Mouse (Mus musculus): ENCODE results near the gene Tex21.

Gene Tex21

GRCm38 (mm10) chr12:76246646-76247045 is at the start of gene Tex21:
Gene Tex21 (minus strand): TSS chr12:76246746.
- DNase-seq (ENCODE audit: low spot score in 2 of 2): no peak

- DNase-seq (ENCODE audit: low spot score in 2 of 2): peak in 1 of 2 experiments; percentile 73
Observed at GRCm38 (mm10) chr12:76293192-76293591, 46.6 kb upstream of the Tex21 start.

DNA sequence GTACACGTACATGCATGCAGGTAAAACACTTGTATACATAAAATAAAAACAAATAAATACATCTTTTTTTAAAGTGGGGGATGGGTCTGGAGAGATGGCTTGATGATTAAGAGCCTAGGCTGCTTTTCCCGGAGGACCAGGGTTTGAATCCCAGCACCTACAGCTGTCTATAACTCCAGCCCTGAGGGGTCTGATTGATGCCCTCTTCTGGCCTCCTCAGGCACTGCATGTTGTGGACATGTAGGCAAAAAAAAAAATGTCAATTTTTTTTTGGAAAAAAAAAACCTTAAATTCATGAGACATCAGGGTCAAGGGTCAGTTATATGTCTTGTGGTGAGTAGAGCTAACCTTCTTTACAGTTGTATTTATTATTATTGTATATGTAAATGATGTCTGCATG is 43.7 kb upstream of the Tex21 start:
- DNase-seq (ENCODE audit: low spot score in 2 of 2): no peak

DNA sequence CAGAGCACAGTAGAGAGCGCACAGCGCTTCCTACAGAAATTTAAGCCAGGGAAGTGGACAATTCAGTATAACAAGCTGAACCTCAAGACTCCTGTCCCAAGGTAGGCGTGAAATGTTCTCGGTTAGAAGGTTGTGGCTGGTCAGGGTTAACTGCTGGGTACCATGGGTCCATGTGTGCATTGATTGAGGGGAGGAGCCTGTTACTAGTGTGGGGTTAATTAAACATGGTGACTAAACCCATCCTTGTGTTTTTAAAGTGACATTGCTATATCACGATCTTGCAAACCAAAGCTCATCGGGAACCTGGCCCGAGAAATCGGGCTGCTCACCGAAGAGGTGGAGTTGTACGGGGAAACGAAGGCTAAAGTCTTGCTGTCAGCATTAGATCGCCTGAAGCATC is 42.9 kb upstream of the Tex21 start:
- no peak for DNase-seq (ENCODE audit: low spot score in 2 of 2)

DNA sequence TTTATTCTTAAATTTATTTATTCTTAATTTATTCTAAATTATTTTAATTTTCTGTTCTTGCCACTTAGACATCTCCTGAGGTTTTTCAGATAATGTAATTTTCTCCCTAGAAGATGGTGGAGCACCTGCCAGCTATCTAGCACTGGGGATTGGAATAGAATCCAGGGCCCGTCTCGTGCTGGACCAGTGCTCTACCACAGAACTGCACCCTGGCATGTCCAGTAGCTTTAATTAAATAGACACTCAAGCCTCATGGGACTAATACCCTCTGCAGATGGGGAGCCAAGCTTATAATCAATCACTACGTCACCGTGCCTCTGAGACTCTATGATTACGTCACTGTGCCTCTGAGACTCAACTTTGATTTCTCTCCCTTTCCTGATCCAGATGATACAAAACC is 41.9 kb upstream of the Tex21 start:
- no peak for DNase-seq (ENCODE audit: low spot score in 2 of 2)

DNA sequence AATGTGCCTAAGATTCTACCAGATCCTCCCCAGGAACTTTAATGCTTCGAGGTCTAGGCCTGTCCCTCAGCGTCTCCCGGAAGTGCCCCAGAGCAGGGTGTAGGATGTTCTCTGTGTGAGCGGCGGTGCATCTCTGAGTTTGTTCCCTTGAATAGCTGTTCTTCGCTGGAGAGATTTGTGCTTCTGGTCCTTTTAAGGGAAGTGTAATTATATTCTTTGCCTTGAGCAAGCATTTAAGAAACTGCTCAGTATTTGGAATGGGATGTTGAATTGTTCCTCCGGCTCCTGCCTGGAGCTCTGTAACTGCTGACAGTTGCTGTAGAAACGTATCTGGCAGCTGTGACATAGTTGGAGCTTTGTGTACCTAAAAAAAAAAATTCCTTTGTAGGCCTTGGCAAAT is 41.4 kb upstream of the Tex21 start:
- DNase-seq (ENCODE audit: low spot score in 2 of 2): no peak

DNA sequence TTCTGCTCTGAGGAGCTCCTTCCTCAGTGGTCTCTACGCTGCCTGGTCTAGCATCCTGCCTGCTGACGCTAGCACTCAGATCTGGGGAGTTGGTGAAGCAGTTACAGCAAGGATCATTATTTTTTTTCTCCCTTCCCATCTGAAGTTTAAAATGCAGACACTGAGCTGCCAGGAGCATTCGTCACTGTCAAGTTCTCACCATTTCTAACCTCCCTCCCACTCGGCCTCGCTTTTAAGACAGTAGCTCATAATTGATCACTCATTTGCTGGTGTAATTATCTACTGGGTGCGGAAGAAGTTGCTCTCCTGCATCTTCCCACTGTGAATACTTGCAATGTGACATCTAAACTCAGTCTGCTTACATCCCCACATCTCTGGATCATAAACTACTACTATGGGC is 38.9 kb upstream of the Tex21 start:
- DNase-seq (ENCODE audit: low spot score in 2 of 2): no peak

GRCm38 (mm10) chr12:76282532-76283173 is 36.1 kb upstream of the Tex21 start:
- DNase-seq (ENCODE audit: low spot score in 2 of 2): no peak

DNA sequence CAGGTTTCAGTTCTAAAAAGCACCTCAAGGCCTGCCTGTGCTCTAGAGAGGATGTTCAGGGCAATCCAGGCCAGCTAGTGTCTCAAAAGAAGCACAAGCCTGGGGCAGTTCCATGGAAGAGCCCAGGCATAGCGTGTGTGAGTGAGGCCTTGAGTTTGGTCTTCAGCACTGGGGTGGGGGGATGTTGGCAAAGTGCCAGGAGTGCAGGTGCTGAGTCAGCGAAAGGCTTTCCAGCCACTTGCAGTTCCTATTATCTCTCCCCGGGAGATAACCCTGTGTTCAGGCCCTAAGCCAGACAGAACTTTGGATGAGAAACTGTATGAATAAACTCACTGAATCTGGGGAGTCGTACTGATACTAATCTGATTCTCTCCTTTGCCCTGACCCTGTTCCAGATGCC is 35.6 kb upstream of the Tex21 start:
- DNase-seq (ENCODE audit: low spot score in 2 of 2): no peak

GRCm38 (mm10) chr12:76281111-76281660 is 34.6 kb upstream of the Tex21 start:
- DNase-seq (ENCODE audit: low spot score in 2 of 2): no peak

DNA sequence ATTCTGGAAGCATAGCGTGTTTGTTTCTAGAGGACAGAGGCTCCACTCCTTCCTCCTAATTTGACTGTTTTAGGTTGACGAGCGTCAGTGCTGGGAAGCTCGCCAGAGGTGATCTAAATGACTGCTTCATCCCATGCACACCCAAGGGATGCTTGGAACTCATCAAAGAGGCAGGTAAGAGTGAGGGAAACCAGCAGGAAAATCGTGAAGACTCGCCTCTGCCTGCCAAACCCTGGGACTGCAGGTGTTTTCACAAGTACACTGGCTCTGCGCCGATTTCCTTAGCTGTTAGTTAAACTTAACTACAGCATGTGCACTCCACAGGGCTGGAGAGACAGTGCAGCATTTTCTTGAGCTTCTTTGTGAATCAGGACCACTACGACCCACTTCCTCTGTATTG is 34.0 kb upstream of the Tex21 start:
- DNase-seq (ENCODE audit: low spot score in 2 of 2): no peak

DNA sequence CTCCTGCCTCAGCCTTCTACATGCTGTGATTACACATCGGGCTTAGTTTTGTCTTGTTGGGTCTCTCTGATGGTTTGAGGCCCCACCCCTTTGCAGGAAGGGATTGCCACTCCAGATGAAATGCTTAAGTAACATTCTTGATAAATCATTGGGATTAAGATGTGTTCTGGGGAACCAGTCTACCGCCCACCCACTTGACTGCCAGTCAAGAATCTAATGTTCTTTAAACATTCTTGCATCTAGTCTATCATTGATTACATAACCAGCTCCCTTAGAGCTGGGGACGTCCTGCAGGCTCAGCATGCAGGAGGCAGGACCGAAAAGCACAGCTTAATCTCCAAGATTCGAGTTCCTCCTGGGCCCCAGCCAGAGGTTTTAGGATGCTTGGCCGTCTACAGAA is 31.7 kb upstream of the Tex21 start:
- DNase-seq (ENCODE audit: low spot score in 2 of 2): no peak

DNA sequence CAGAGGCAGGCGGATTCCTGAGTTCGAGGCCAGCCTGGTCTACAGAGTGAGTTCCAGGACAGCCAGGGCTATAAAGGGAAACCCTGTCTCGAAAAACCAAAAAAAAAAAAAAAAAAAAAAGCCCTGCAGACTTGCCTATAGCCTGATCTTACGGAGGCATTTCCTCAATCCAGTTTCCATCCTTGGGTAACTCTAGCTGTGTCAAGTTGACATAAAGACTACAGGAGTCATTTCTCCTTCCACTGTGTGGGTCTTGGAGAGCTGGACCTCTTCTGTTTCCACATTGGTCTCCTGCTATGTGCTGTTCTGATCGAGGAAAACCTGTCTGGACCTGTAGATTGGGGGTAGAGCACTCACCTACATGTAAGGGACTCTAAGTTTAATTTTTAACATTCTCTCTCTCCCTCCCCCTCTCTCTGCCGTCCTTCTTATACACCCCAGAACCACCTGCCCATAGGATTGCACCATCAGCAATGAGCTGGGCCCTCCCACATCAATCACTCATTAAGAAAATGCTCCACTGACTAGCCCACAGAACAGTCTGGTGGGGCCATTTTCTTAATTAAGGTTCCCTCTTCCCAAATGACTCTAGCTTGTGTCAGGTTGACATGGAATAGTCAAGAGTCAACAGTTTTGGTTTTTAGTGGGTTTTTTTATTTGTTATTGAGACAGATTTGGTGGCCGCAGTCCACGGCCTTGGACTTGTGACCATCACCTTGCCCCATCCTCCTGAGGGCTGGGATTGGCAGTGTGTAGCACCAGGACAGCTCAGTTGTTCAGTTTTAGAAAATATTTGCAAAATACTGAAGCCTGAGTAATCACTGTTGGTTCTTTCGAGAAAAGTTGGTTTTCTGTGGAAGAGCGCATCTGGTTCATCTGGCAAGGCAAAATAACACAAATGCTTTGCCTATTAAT is 26.3 kb upstream of the Tex21 start:
- no peak for DNase-seq (ENCODE audit: low spot score in 2 of 2)

DNA sequence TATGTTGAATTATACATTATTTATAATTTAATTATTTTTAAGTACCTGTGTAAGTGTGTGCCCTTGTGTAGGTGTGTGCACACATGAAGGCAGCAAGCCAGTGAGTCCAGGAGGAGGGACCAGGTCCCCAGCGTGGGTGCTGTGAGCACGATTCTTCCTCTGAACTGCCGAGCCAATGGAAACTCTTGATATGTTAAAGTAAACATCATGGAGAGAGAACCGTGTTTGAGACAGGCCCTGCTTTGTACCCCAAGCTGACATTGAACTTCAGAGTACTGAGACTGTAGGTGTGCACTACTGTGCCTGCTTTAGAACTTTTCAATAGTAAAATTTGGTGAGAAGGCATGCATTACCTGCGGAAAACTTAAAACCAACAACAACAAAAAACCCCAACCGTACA is 25.0 kb upstream of the Tex21 start:
- no peak for DNase-seq (ENCODE audit: low spot score in 2 of 2)

DNA sequence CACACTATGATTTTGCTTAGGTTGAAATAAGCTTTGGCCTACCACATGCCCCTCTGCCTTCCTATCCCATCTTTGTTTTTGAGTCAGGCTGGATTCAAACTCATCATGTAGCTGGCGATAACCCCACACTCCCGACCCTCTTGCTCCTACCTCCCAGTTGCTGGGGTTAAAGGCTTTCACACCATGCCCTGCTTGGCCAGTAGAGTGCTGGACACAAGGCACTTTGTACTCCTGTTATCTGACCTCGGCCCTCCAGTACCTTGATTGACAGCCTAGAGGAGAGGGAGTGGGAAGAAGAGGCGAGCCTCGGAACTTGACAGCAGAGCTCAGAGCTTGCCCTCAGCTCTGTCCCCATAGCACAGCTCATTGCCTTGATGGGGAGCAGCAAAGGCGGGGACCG is 22.6 kb upstream of the Tex21 start:
- no peak for DNase-seq (ENCODE audit: low spot score in 2 of 2)

- no peak for DNase-seq (ENCODE audit: low spot score in 2 of 2)
Observed at GRCm38 (mm10) chr12:76268686-76269085, 22.1 kb upstream of the Tex21 start.

DNA sequence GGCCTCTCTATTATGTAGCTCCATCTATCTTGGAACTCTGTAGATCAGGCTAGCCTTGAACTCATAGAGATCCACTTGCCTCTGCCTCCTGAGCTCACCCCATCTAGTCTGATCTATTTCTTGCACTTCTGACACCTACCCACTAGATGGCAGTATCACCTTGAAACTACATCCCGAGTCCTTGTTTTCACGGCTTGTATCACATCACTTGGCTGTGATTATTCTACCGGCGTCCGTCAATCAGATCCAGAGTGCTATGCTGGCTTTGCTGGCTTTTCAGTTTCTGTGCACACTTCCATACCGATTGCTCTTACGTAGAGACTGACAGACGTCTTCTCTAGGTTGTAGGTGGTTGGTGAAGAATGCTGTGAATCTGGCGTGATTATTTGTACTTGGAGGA is 20.3 kb upstream of the Tex21 start:
- DNase-seq (ENCODE audit: low spot score in 2 of 2): no peak

DNA sequence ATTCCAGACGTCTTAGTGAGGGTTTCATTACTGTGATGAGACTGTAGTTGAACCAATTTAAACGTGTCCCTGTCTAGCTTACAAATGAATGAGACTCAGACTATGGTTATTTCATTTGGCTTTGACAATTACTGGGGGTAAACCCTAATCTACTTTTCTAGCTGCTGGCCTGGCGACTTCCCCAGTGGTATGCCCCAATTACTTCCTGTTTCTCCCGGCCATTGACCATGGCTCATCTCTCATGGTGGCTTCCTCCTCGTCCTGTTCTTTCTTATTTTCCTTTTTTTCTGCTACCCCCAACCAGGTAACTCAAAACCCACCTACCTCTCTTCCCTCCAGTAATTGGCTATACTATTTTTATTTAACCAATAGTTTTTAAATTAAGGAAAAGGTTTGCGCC is 18.5 kb upstream of the Tex21 start:
- no peak for DNase-seq (ENCODE audit: low spot score in 2 of 2)

DNA sequence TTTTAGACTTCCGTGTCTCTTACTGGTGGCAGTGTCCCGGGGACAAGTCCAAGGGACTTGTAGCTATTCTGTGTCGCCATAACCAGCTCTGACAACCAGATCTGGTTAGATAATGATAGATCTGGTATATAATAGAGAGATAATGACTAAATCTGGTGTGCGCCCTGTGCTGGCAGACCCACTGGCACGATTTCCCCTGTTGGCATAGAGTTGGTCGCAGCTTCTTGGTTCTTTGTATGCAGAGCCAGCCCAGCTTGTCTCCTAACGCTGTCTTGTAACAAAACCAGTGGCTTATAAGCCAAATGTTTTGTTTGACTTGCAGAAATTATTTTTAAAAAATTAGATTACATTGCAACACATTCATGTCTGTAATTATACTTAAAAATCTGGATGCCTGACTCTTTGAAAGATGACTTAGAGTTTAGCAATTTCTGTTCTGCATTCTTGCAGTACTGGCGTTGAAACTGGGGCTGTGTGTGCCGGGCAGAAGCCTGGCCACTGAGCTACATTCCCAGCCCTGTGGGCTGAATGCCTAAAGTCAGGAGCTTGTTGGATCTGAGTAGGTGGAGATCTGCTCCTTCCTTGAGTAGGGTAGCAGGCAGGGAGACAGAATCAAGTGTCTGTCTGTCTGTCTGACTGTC is 17.9 kb upstream of the Tex21 start:
- DNase-seq (ENCODE audit: low spot score in 2 of 2): no peak

- no peak for DNase-seq (ENCODE audit: low spot score in 2 of 2)
Observed at GRCm38 (mm10) chr12:76263876-76264275, 17.3 kb upstream of the Tex21 start.

DNA sequence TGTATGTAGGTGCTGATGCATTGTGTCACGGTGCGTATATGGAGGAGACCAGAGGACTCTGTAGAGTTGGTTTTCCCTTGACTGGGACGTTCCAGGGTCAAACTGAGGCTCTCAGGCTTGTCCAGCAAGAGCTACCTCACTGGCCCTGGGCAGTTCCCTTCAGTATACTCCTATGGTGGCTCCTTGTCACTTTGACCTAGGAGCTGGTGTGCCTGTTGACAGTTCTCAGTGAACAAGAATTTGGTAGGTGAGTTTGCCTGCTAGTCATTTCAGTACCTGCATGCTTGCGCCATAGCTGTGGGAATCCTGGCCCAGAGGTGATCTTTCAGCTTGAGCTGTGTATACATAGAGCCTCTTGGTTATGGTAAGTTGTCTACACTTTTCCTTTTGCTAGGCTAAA is 16.4 kb upstream of the Tex21 start:
- no peak for DNase-seq (ENCODE audit: low spot score in 2 of 2)

DNA sequence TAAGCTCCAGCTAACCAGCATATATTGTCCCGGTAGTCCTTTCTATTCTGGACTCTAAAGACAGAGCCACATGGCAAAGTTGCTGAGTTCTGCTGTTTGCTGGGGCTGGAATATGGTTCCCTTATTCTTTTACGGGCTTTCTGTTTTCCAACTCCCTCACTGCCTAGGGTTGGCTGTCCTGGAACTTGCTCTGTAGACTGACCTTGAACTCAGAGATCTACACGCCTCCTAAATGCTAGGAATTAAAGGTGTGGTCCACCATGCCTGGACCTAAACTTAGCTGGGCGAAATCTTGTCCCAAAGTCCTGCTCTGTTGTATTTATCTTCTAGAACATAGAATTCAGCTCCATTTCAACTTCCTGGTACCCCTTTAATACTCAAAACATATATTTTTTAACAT is 15.0 kb upstream of the Tex21 start:
- DNase-seq (ENCODE audit: low spot score in 2 of 2): no peak

DNA sequence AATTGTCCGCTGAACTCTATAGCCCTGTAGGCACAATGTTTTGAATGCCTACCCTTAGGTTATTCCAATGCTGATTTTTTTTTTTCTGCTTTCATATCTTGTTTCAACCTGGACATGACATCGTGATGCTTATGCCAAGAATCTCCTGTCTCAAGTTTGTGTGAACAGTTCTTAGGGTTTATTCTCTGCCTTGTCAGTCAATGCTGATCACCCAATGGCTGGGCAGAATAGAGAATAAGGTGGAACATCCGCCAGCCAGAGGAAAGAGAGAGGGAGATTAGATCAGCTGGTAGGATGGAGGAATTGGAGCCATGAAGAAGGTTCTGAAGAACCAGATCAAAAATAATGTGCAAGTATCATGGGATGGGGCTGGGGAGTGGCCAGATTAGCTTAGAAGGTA is 14.1 kb upstream of the Tex21 start:
- no peak for DNase-seq (ENCODE audit: low spot score in 2 of 2)

All from urinary bladder, postnatal 4 days (tissue).